Mouse (Mus musculus) midbrain, embryonic 15.5 days (tissue): Measurements from ENCODE around the gene Ildr1. TPM values are rescaled to one million over a fixed set of nuclear protein-coding genes. Genes with fewer than 3 reads are reported as not detected.

Experiments used
- ATAC-seq: fragments of 200-750 bp; cut with Nextera tagmentation; replicated peaks from 2 replicates; pipeline ENCODE4 v1.8.0; 2017; ENCODE audit warnings: moderate TSS enrichment
- H3K27ac ChIP-seq: fragments of 300-500 bp; sonication (generic); 2 replicates; pipeline ENCODE4 v1.5.1; 2015; ENCODE audit warnings: mild to moderate bottlenecking, inconsistent platforms
- H3K27me3 ChIP-seq: fragments of 300-500 bp; sonication (generic); replicated peaks from 2 replicates; pipeline ENCODE4 v1.6.1; 2015; ENCODE audit warnings: inconsistent platforms
- H3K36me3 ChIP-seq: fragments of 300-500 bp; sonication (generic); replicated peaks from 2 replicates; pipeline ENCODE4 v1.6.1; 2015; ENCODE audit warnings: inconsistent platforms
- H3K4me1 ChIP-seq: fragments of 300-500 bp; sonication (generic); 2 replicates; pipeline ENCODE4 v1.6.1; 2015; ENCODE audit warnings: inconsistent platforms
- H3K4me2 ChIP-seq: fragments of 300-500 bp; sonication (generic); 2 replicates; pipeline ENCODE4 v1.6.1; 2015; ENCODE audit warnings: inconsistent platforms, mild to moderate bottlenecking, moderate library complexity
- H3K4me3 ChIP-seq: fragments of 300-500 bp; sonication (generic); 2 replicates; pipeline ENCODE4 v1.5.1; 2015; ENCODE audit warnings: mild to moderate bottlenecking, inconsistent platforms
- H3K9ac ChIP-seq: fragments of 300-500 bp; sonication (generic); 2 replicates; pipeline ENCODE4 v1.6.1; 2015; ENCODE audit warnings: mild to moderate bottlenecking, inconsistent platforms
- H3K9me3 ChIP-seq: fragments of 300-500 bp; sonication (generic); 2 replicates; pipeline ENCODE4 v1.6.1; 2016; ENCODE audit warnings: inconsistent platforms
- WGBS: fragments of 180-500 bp; shearing (Covaris S2); methylation state at CpG from one replicate; pipeline ENCODE4 v1.1.7; 2015; ENCODE audit warnings: mixed read lengths; 5-methylcytosine and 5-hydroxymethylcytosine counted together
- polyA plus RNA-seq: library from polyadenylated mRNA; unstranded; fragments of >200 nt; fragmentation: Nextera tagmentation; extraction: Ambion mirVana; gene quantifications from 2 replicates; pipeline ENCODE4 v1.2.1, GENCODE M21; 2015

Gene Ildr1
- polyA plus RNA-seq, 1 experiment from 2014 or later: 0.61 TPM

DNA sequence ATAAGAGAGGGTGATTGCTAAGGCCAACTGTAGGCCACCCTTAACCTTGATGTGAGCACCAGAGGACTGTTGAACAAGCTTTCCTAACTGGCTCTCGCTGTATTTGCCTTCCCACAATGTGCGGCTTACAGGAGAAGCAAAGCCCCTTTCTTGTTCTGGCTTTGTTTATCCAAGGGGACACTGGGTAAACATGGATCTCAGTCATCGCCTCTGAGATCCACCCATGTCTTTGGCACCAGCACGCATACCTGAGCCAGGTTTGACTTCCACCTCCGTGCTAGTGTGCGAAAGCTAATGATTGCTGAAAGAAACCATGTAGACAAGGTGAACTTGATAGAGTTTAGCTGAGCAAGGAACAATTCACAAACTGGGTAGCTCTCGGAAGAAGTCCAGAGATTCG, 49.8 kb downstream of the Ildr1 start:
- Histone ChIP-seq H3K27me3 (no peaks in the 10 kb centered on the region), H3K9ac (no peak overlapping the region), H3K9me3 (no peaks in the 10 kb centered on the region), H3K4me3 (no peak overlapping the region), H3K27ac (no peak overlapping the region), H3K4me2 (no peak overlapping the region), H3K36me3 (no peaks in the 10 kb centered on the region), H3K4me1 (no peaks in the 10 kb centered on the region)
- ATAC-seq: no peak
- 94% methylated on average over 8 of the region's 8 CpGs for WGBS

- no peaks in the 10 kb centered on the region for H3K9me3 ChIP-seq
- no peaks in the 10 kb centered on the region for H3K27me3 ChIP-seq
- no peaks in the 10 kb centered on the region for H3K36me3 ChIP-seq
- ATAC-seq: no peak
- no peak overlapping the region for H3K27ac ChIP-seq
- H3K4me3 ChIP-seq: no peak overlapping the region
- 88% methylated on average over 4 of the region's 4 CpGs for WGBS
- H3K4me1 ChIP-seq: no peaks in the 10 kb centered on the region
- no peak overlapping the region for H3K9ac ChIP-seq
- H3K4me2 ChIP-seq: no peak overlapping the region
These were observed 53.3 kb downstream of the Ildr1 start for GRCm38 (mm10) chr16:36747068-36747467.

DNA sequence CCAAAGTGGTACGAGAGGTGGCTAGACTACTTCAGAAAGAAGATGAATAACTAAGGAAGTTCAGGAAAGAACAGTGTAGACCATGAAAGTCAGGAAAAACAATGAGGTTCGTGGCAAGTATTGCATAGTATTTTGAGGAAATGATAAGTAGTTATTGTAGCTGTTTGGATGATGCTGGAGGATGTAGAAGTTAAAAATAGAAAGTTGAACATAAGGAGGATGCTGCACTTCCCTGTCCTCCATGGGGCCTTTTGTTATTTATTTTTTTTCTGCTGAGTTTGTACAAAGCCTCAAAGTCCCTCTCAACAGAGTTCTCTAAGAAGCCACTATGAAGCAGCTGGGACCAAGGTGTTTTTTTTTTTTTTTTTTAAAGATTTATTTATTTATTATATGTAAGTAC, 54.0 kb downstream of the Ildr1 start:
- WGBS: 81% methylated on average over 2 of the region's 2 CpGs
- Histone ChIP-seq H3K36me3 (no peaks in the 10 kb centered on the region), H3K27ac (no peak overlapping the region), H3K4me1 (no peaks in the 10 kb centered on the region), H3K4me2 (no peak overlapping the region), H3K9me3 (no peaks in the 10 kb centered on the region), H3K9ac (no peak overlapping the region), H3K4me3 (no peak overlapping the region), H3K27me3 (no peaks in the 10 kb centered on the region)
- ATAC-seq: no peak

DNA sequence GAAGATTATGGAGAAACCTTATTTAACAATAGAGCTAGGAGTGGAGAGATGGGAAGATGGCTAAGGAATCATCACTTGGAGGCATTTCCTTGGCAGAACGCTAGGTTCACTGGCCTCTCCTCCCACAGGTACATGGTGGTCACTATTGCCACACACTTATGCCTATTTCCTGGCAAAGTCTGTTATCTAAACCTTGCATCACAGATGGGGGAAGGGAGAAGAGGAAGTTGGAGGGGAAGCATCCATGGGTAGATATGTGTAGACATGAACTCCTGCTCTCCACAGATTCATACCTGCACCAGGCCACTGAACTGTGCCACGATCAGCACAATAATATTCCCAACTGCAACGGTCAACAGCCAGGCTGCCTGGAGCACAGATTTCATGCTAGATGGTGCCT, 58.2 kb downstream of the Ildr1 start:
- 94% methylated on average over 3 of the region's 3 CpGs for WGBS
- H3K27ac ChIP-seq: no peak overlapping the region
- no peak overlapping the region for H3K9ac ChIP-seq
- no peak overlapping the region for H3K4me2 ChIP-seq
- no peaks in the 10 kb centered on the region for H3K9me3 ChIP-seq
- no peak for ATAC-seq
- no peaks in the 10 kb centered on the region for H3K4me1 ChIP-seq
- no peaks in the 10 kb centered on the region for H3K27me3 ChIP-seq
- H3K4me3 ChIP-seq: no peak overlapping the region
- no peaks in the 10 kb centered on the region for H3K36me3 ChIP-seq

DNA sequence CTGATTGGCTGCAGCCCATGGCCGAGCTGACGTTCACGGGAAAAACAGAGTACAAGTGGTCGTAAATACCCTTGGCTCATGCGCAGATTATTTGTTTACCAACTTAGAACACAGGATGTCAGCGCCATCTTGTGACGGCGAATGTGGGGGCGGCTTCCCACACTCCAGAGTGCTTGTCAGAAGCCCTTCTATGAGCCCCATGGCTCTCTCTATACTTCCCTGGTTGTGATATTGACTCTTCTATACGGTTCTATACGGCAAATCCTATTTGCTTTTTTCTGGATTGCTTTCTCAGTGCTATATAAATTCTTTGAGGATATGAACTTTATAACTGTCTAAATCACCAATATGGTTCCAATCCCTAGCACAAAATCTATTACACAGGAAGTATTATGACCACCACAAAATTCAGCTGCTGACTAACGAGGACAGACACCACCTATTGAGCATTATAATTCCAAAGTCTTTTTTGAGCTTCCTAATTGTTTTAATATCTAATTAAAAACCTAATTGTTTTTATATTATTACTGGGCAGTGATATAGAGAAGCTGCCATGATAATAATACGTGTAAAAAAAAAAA, 76.5 kb downstream of the Ildr1 start:
- no peak overlapping the region for H3K4me3 ChIP-seq
- 72% methylated on average over 10 of the region's 13 CpGs for WGBS
- H3K27me3 ChIP-seq: no peaks in the 10 kb centered on the region
- H3K4me2 ChIP-seq: no peak overlapping the region
- H3K27ac ChIP-seq: no peak overlapping the region
- ATAC-seq: no peak
- no peak overlapping the region for H3K9ac ChIP-seq
- no peaks in the 10 kb centered on the region for H3K36me3 ChIP-seq
- no peaks in the 10 kb centered on the region for H3K9me3 ChIP-seq
- H3K4me1 ChIP-seq: no peaks in the 10 kb centered on the region

GRCm38 (mm10) chr16:36770830-36771229, 77.1 kb downstream of the Ildr1 start:
- Histone ChIP-seq H3K27ac (no peak overlapping the region), H3K4me1 (no peaks in the 10 kb centered on the region), H3K9me3 (no peaks in the 10 kb centered on the region), H3K4me3 (no peak overlapping the region), H3K4me2 (no peak overlapping the region), H3K27me3 (no peaks in the 10 kb centered on the region), H3K9ac (no peak overlapping the region), H3K36me3 (no peaks in the 10 kb centered on the region)
- whole genome bisulfite sequencing: 42% methylated on average over 4 of the region's 4 CpGs
- no peak for ATAC-seq

DNA sequence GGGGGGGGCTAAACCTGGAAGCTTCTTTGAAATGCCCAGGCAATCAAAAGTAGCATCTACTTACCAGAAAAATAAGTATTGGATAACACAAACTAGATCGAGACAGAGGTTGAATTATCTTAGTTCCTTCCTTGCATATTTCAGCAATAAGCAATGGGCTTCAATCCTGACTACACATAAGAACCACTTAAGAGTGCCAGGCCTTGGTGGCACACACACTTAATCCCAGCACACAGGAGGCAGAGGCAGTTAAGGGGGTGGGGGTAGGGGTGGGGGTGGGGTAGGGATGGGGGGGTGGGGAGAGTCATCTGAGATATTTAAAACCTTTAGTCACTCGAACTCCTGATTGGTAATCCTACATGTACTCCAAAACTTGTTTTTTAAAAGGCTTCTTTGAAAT, 77.5 kb downstream of the Ildr1 start:
- H3K4me2 ChIP-seq: no peak overlapping the region
- no peaks in the 10 kb centered on the region for H3K9me3 ChIP-seq
- no peak overlapping the region for H3K9ac ChIP-seq
- H3K4me3 ChIP-seq: no peak overlapping the region
- no peaks in the 10 kb centered on the region for H3K4me1 ChIP-seq
- H3K27ac ChIP-seq: no peak overlapping the region
- ATAC-seq: no peak
- H3K27me3 ChIP-seq: no peaks in the 10 kb centered on the region
- no peaks in the 10 kb centered on the region for H3K36me3 ChIP-seq
- 58% methylated on average over 2 of the region's 2 CpGs for WGBS

DNA sequence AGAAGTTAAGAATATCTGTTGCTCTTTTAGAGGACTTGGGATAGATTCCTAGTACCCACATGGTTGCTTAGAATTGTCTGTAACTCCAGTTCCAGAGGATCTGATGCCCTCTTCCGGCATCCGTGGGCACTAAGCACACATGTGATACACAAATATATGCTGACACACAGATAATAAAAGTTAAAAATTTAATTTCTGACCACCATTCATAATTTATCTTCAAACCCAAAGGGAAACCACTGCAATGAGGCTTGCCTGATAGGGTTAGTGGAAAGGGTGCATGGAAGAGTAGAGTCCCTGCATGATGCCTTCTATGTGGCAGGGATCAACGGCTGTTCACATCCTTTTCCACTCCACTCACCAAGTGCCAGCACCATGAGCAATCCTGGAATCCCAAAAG, 77.9 kb downstream of the Ildr1 start:
- Histone ChIP-seq H3K4me1 (no peaks in the 10 kb centered on the region), H3K9ac (no peak overlapping the region), H3K9me3 (no peaks in the 10 kb centered on the region), H3K27ac (no peak overlapping the region), H3K27me3 (no peaks in the 10 kb centered on the region), H3K36me3 (no peaks in the 10 kb centered on the region), H3K4me3 (no peak overlapping the region), H3K4me2 (no peak overlapping the region)
- ATAC-seq: no peak
- WGBS: 95% methylated on average over 3 of the region's 3 CpGs

GRCm38 (mm10) chr16:36772996-36773395, 79.2 kb downstream of the Ildr1 start:
- Histone ChIP-seq H3K4me1 (no peaks in the 10 kb centered on the region), H3K9ac (no peak overlapping the region), H3K27me3 (no peaks in the 10 kb centered on the region), H3K9me3 (no peaks in the 10 kb centered on the region), H3K4me3 (no peak overlapping the region), H3K4me2 (no peak overlapping the region), H3K27ac (no peak overlapping the region), H3K36me3 (no peaks in the 10 kb centered on the region)
- WGBS: 93% methylated on average over 5 of the region's 5 CpGs
- ATAC-seq: no peak

- Histone ChIP-seq H3K4me3 (no peak overlapping the region), H3K27me3 (no peaks in the 10 kb centered on the region), H3K9me3 (no peaks in the 10 kb centered on the region), H3K36me3 (no peaks in the 10 kb centered on the region), H3K27ac (no peak overlapping the region), H3K4me2 (no peak overlapping the region), H3K4me1 (no peaks in the 10 kb centered on the region), H3K9ac (no peak overlapping the region)
- no peak for ATAC-seq
- 78% methylated on average over 6 of the region's 6 CpGs for WGBS
These were observed 81.9 kb downstream of the Ildr1 start for GRCm38 (mm10) chr16:36775658-36776057.

Other genes with a start within 250 kb of the Ildr1 start
- not detected in 2 replicates for gene Stfa3, start 238.6 kb upstream of the Ildr1 start, polyA plus RNA-seq
- gene Casr, start 131.8 kb upstream of the Ildr1 start, polyA plus RNA-seq: 0.13 and 0.18 TPM in 2 replicates
- 2.1 and 2.7 TPM in 2 replicates for gene Cd86, start 27.9 kb upstream of the Ildr1 start, polyA plus RNA-seq
- 10.5 and 12.4 TPM in 2 replicates for gene Slc15a2, start 91.0 kb downstream of the Ildr1 start, polyA plus RNA-seq
- gene Iqcb1, start 134.4 kb downstream of the Ildr1 start, polyA plus RNA-seq: 61.8 and 66.4 TPM in 2 replicates
- 0.43 and 0.45 TPM in 2 replicates for gene Eaf2, start 181.0 kb downstream of the Ildr1 start, polyA plus RNA-seq
- gene Golgb1, start 181.2 kb downstream of the Ildr1 start, polyA plus RNA-seq: 79.4 and 84.8 TPM in 2 replicates
- gene Hcls1, start 241.0 kb downstream of the Ildr1 start, polyA plus RNA-seq: 2.1 and 2.5 TPM in 2 replicates